Mouse (Mus musculus): Measurements from ENCODE around the gene Zranb1. TPM values are rescaled to one million over a fixed set of nuclear protein-coding genes. Genes with fewer than 3 reads are reported as not detected.

Gene Zranb1
- polyA plus RNA-seq, 1 experiment from 2014 or later: 17.2 TPM

GRCm38 (mm10) chr7:133001388-133001787, 70.4 kb downstream of the Zranb1 start:
- H3K27me3 ChIP-seq: no peaks in the 10 kb centered on the region
- peaks cover 50% of the 10 kb centered on the region for H3K36me3 ChIP-seq
- H3K4me2 ChIP-seq: no peak overlapping the region
- H3K27ac ChIP-seq: no peak overlapping the region
- H3K4me1 ChIP-seq (replicated peaks): peaks cover 22% of the 10 kb centered on the region
- no peak overlapping the region for H3K4me3 ChIP-seq (replicated peaks)
- no peak for ATAC-seq (ENCODE audit: insufficient number of reproducible peaks, insufficient read depth, low FRiP score, low TSS enrichment, low read depth)
- H3K9me3 ChIP-seq: no peaks in the 10 kb centered on the region
- no peak overlapping the region for H3K9ac ChIP-seq (replicated peaks)
- 93% methylated on average over 3 of the region's 3 CpGs for WGBS

- H3K4me3 ChIP-seq (replicated peaks): no peak overlapping the region
These were observed 71.3 kb downstream of the Zranb1 start for GRCm38 (mm10) chr7:133002271-133002670.

GRCm38 (mm10) chr7:133003421-133003820, 72.5 kb downstream of the Zranb1 start:
- WGBS: 33% methylated on average over 3 of the region's 3 CpGs
- ATAC-seq (ENCODE audit: insufficient number of reproducible peaks, insufficient read depth, low FRiP score, low TSS enrichment, low read depth): no peak
- H3K27ac ChIP-seq: no peak overlapping the region
- H3K4me3 ChIP-seq (replicated peaks): no peak overlapping the region
- no peak overlapping the region for H3K4me2 ChIP-seq
- no peaks in the 10 kb centered on the region for H3K9me3 ChIP-seq
- H3K9ac ChIP-seq (replicated peaks): no peak overlapping the region
- peaks cover 35% of the 10 kb centered on the region for H3K36me3 ChIP-seq
- no peaks in the 10 kb centered on the region for H3K27me3 ChIP-seq
- H3K4me1 ChIP-seq (replicated peaks): peaks cover 23% of the 10 kb centered on the region

More at GRCm38 (mm10) chr7:133002271-133002670, 71.3 kb downstream of the Zranb1 start:
- H3K9me3 ChIP-seq: no peaks in the 10 kb centered on the region
- no peak overlapping the region for H3K27ac ChIP-seq
- H3K9ac ChIP-seq (replicated peaks): no peak overlapping the region
- H3K36me3 ChIP-seq: peaks cover 44% of the 10 kb centered on the region
- ATAC-seq (ENCODE audit: insufficient number of reproducible peaks, insufficient read depth, low FRiP score, low TSS enrichment, low read depth): no peak
- no peaks in the 10 kb centered on the region for H3K27me3 ChIP-seq
- peaks cover 23% of the 10 kb centered on the region for H3K4me1 ChIP-seq (replicated peaks)
- H3K4me2 ChIP-seq: no peak overlapping the region
- 92% methylated on average over 6 of the region's 6 CpGs for WGBS

- Histone ChIP-seq H3K4me1 (replicated peaks) (peaks cover 26% of the 10 kb centered on the region), H3K9ac (replicated peaks) (no peak overlapping the region), H3K36me3 (peaks cover 42% of the 10 kb centered on the region), H3K4me2 (no peak overlapping the region), H3K4me3 (replicated peaks) (no peak overlapping the region), H3K27ac (no peak overlapping the region), H3K9me3 (no peaks in the 10 kb centered on the region), H3K27me3 (no peaks in the 10 kb centered on the region)
- ATAC-seq (ENCODE audit: insufficient number of reproducible peaks, insufficient read depth, low FRiP score, low TSS enrichment, low read depth): no peak
- 70% methylated on average over 7 of the region's 7 CpGs for WGBS
These were observed 74.8 kb downstream of the Zranb1 start for GRCm38 (mm10) chr7:133005772-133006171.

- Histone ChIP-seq H3K9me3 (no peaks in the 10 kb centered on the region), H3K27me3 (no peaks in the 10 kb centered on the region), H3K4me2 (no peak overlapping the region), H3K27ac (no peak overlapping the region), H3K36me3 (peaks cover 42% of the 10 kb centered on the region), H3K9ac (replicated peaks) (no peak overlapping the region), H3K4me1 (replicated peaks) (peaks cover 40% of the 10 kb centered on the region), H3K4me3 (replicated peaks) (no peak overlapping the region)
- 84% methylated on average over 11 of the region's 11 CpGs for WGBS
- no peak for ATAC-seq (ENCODE audit: insufficient number of reproducible peaks, insufficient read depth, low FRiP score, low TSS enrichment, low read depth)
These were observed 76.4 kb downstream of the Zranb1 start for GRCm38 (mm10) chr7:133007343-133007742.

- H3K4me2 ChIP-seq: no peak overlapping the region
- no peaks in the 10 kb centered on the region for H3K27me3 ChIP-seq
- no peak for ATAC-seq (ENCODE audit: insufficient number of reproducible peaks, insufficient read depth, low FRiP score, low TSS enrichment, low read depth)
- no peak overlapping the region for H3K27ac ChIP-seq
- no peaks in the 10 kb centered on the region for H3K9me3 ChIP-seq
- H3K4me3 ChIP-seq (replicated peaks): no peak overlapping the region
- H3K9ac ChIP-seq (replicated peaks): no peak overlapping the region
- WGBS: 83% methylated on average over 4 of the region's 4 CpGs
- peaks cover 44% of the 10 kb centered on the region for H3K4me1 ChIP-seq (replicated peaks)
- peaks cover 46% of the 10 kb centered on the region for H3K36me3 ChIP-seq
These were observed 77.7 kb downstream of the Zranb1 start for GRCm38 (mm10) chr7:133008663-133009062.

GRCm38 (mm10) chr7:133009676-133010075, 78.7 kb downstream of the Zranb1 start:
- Histone ChIP-seq H3K4me2 (no peak overlapping the region), H3K9ac (replicated peaks) (no peak overlapping the region), H3K27ac (no peak overlapping the region), H3K4me3 (replicated peaks) (no peak overlapping the region), H3K9me3 (no peaks in the 10 kb centered on the region), H3K4me1 (replicated peaks) (peaks cover 45% of the 10 kb centered on the region), H3K27me3 (no peaks in the 10 kb centered on the region), H3K36me3 (peaks cover 51% of the 10 kb centered on the region)
- no peak for ATAC-seq (ENCODE audit: insufficient number of reproducible peaks, insufficient read depth, low FRiP score, low TSS enrichment, low read depth)
- WGBS: 82% methylated on average over 8 of the region's 8 CpGs

GRCm38 (mm10) chr7:133010477-133010876, 79.5 kb downstream of the Zranb1 start:
- H3K36me3 ChIP-seq: peaks cover 43% of the 10 kb centered on the region
- no peak for ATAC-seq (ENCODE audit: insufficient number of reproducible peaks, insufficient read depth, low FRiP score, low TSS enrichment, low read depth)

GRCm38 (mm10) chr7:133011191-133011590, 80.2 kb downstream of the Zranb1 start:
- no peak for ATAC-seq (ENCODE audit: insufficient number of reproducible peaks, insufficient read depth, low FRiP score, low TSS enrichment, low read depth)
- Histone ChIP-seq H3K9ac (replicated peaks) (no peak overlapping the region), H3K27ac (peak overlapping the region; percentile 2; the same call in 1 of the 2 replicates), H3K4me2 (no peak overlapping the region), H3K9me3 (no peaks in the 10 kb centered on the region), H3K4me3 (replicated peaks) (no peak overlapping the region), H3K27me3 (no peaks in the 10 kb centered on the region), H3K36me3 (peaks cover 37% of the 10 kb centered on the region), H3K4me1 (replicated peaks) (peaks cover 54% of the 10 kb centered on the region)
- 50% methylated on average over 5 of the region's 5 CpGs for WGBS

More at GRCm38 (mm10) chr7:133010477-133010876, 79.5 kb downstream of the Zranb1 start:
- H3K4me3 ChIP-seq (replicated peaks): no peak overlapping the region
- H3K27me3 ChIP-seq: no peaks in the 10 kb centered on the region
- H3K9ac ChIP-seq (replicated peaks): no peak overlapping the region
- H3K9me3 ChIP-seq: no peaks in the 10 kb centered on the region
- no peak overlapping the region for H3K4me2 ChIP-seq
- peaks cover 53% of the 10 kb centered on the region for H3K4me1 ChIP-seq (replicated peaks)
- H3K27ac ChIP-seq: no peak overlapping the region
- 89% methylated on average over 3 of the region's 3 CpGs for WGBS

- Histone ChIP-seq H3K4me1 (replicated peaks) (peaks cover 50% of the 10 kb centered on the region), H3K27me3 (no peaks in the 10 kb centered on the region), H3K4me2 (no peak overlapping the region), H3K4me3 (replicated peaks) (no peak overlapping the region), H3K36me3 (peaks cover 37% of the 10 kb centered on the region), H3K9me3 (no peaks in the 10 kb centered on the region), H3K27ac (no peak overlapping the region), H3K9ac (replicated peaks) (no peak overlapping the region)
- 70% methylated on average over 4 of the region's 4 CpGs for WGBS
- ATAC-seq (ENCODE audit: insufficient number of reproducible peaks, insufficient read depth, low FRiP score, low TSS enrichment, low read depth): no peak
These were observed 80.7 kb downstream of the Zranb1 start for GRCm38 (mm10) chr7:133011611-133012010.

GRCm38 (mm10) chr7:133012637-133013366, 81.9 kb downstream of the Zranb1 start:
- no peak overlapping the region for H3K4me2 ChIP-seq
- peaks cover 32% of the 10 kb centered on the region for H3K36me3 ChIP-seq
- no peak overlapping the region for H3K27ac ChIP-seq
- H3K4me3 ChIP-seq (replicated peaks): no peak overlapping the region
- H3K9ac ChIP-seq (replicated peaks): no peak overlapping the region
- no peak for ATAC-seq (ENCODE audit: insufficient number of reproducible peaks, insufficient read depth, low FRiP score, low TSS enrichment, low read depth)
- peaks cover 50% of the 10 kb centered on the region for H3K4me1 ChIP-seq (replicated peaks)
- 69% methylated on average over 14 of the region's 14 CpGs for WGBS
- H3K9me3 ChIP-seq: no peaks in the 10 kb centered on the region
- H3K27me3 ChIP-seq: no peaks in the 10 kb centered on the region

GRCm38 (mm10) chr7:133013923-133014322, 83.0 kb downstream of the Zranb1 start:
- Histone ChIP-seq H3K4me2 (no peak overlapping the region), H3K4me1 (replicated peaks) (peaks cover 56% of the 10 kb centered on the region), H3K27ac (0 out of 2 replicates have a peak overlapping the region, but pooled peaks have one; percentile 17), H3K36me3 (peaks cover 30% of the 10 kb centered on the region), H3K4me3 (replicated peaks) (no peak overlapping the region), H3K9me3 (no peaks in the 10 kb centered on the region), H3K9ac (replicated peaks) (no peak overlapping the region), H3K27me3 (no peaks in the 10 kb centered on the region)
- ATAC-seq (ENCODE audit: insufficient number of reproducible peaks, insufficient read depth, low FRiP score, low TSS enrichment, low read depth): no peak
- 96% methylated on average over 10 of the region's 10 CpGs for WGBS

All from limb, embryonic 12.5 days (tissue).